Mouse (Mus musculus) liver, adult 2 months (tissue): Measurements from ENCODE around the gene Epop. TPM values are rescaled to one million over a fixed set of nuclear protein-coding genes. Genes with fewer than 3 reads are reported as not detected.
"Not testable (repeated sequence)": the region's sequence is repeated elsewhere in the genome, so short reads cannot be mapped to it uniquely, and the experiment has no call there.

Source experiments
- DNase-seq: peaks from one replicate; pipeline ENCODE4 v3.0.0-alpha.2; 2011; ENCODE audit warnings: low read depth, low spot score; ENCODE audit errors: extremely low read depth
- H3K27ac ChIP-seq: fragments of 200-500 bp; replicated peaks from 2 replicates; pipeline ENCODE4 v1.5.1; 2012; ENCODE audit warnings: low read depth, mild to moderate bottlenecking, control low read depth, inconsistent platforms, low read length; ENCODE audit not compliant: insufficient read depth
- H3K27me3 ChIP-seq: fragments of 200-500 bp; 2 replicates; pipeline ENCODE4 v1.6.1; 2012; ENCODE audit warnings: mild to moderate bottlenecking, moderate library complexity, low read length, inconsistent platforms; ENCODE audit not compliant: control insufficient read depth, insufficient read depth
- H3K36me3 ChIP-seq: fragments of 200-500 bp; 2 replicates; pipeline ENCODE4 v1.6.1; 2012; ENCODE audit warnings: low read length, inconsistent platforms; ENCODE audit not compliant: control insufficient read depth, insufficient read depth
- H3K4me1 ChIP-seq: fragments of 200-500 bp; 2 replicates; pipeline ENCODE4 v1.6.1; 2011; ENCODE audit warnings: low read length; ENCODE audit not compliant: control insufficient read depth, insufficient read depth
- H3K4me3 ChIP-seq: fragments of 200-500 bp; 2 replicates; pipeline ENCODE4 v1.5.1; 2011; ENCODE audit warnings: low read depth, mild to moderate bottlenecking, control low read depth, low read length, moderate library complexity; ENCODE audit not compliant: insufficient read depth
- H3K79me2 ChIP-seq: fragments of 200-500 bp; 2 replicates; pipeline ENCODE4 v1.6.1; 2012; ENCODE audit warnings: inconsistent platforms, mild to moderate bottlenecking, low read length, moderate library complexity; ENCODE audit not compliant: control insufficient read depth, insufficient read depth
- H3K9ac ChIP-seq: fragments of 200-500 bp; 2 replicates; pipeline ENCODE4 v1.6.1; 2012; ENCODE audit warnings: low read depth, mild to moderate bottlenecking, control low read depth, inconsistent platforms, low read length
- CTCF ChIP-seq: fragments of 200-500 bp; IDR thresholded peaks from 2 replicates; pipeline ENCODE4 v1.5.1; 2011; ENCODE audit warnings: low read depth, low read length, control low read depth
- POLR2A ChIP-seq: fragments of 200-500 bp; IDR thresholded peaks from 2 replicates; pipeline ENCODE4 v1.6.1; 2011; ENCODE audit warnings: low read length, control low read depth; ENCODE audit not compliant: insufficient read depth; ENCODE audit errors: extremely low read depth
- WGBS: fragments of 180-500 bp; shearing (Covaris S2); methylation state at CpG from one replicate; pipeline ENCODE4 v1.1.7; 2018; 5-methylcytosine and 5-hydroxymethylcytosine counted together
- polyA plus RNA-seq: library from polyadenylated mRNA; depleted of rRNA; stranded (reverse); fragments of >200 nt; gene quantifications from 2 replicates; pipeline ENCODE4 v1.2.3, GENCODE M21; 2012
- total RNA-seq: library from RNA; depleted of rRNA; stranded (reverse); fragments of >200 nt; gene quantifications from 2 replicates; pipeline ENCODE4 v1.2.3, GENCODE M21; 2014

The Epop gene
- total and polyA plus RNA-seq, 2 experiments = 0.37 to 2.5 TPM

GRCm38 (mm10) chr11:97635468-97636019 is 6.0 kb upstream of the Epop start:
- H3K79me2 ChIP-seq = no peaks in the 10 kb centered on the region
- DNase-seq = no peak
- H3K27me3 ChIP-seq = peaks cover 6% of the 10 kb centered on the region
- no peak overlapping the region for H3K9ac ChIP-seq
- TF ChIP-seq CTCF = no peak
- TF ChIP-seq POLR2A = no peak
- no peak overlapping the region for H3K27ac ChIP-seq
- WGBS = 85% methylated on average over 11 of the region's 11 CpGs
- H3K36me3 ChIP-seq = no peaks in the 10 kb centered on the region
- H3K4me1 ChIP-seq = no peaks in the 10 kb centered on the region
- H3K4me3 ChIP-seq = no peak overlapping the region

DNA sequence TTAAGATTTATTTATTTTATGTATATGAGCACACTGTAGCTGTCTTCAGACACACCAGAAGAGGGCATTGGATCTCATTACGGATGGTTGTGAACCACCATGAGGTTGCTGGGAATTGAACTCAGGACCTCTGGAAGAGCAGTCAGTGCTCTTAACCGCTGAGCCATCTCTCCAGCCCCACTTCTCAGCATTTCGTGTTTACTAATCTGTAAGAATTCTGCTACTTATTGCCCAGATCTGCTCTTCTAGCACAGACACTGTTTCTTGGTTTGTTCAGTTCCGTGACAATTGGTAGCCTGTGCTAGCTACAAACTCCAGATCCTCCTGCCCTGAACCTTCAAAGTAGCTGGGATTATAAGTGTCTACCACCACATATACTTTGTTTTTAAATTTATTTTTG is 2.9 kb upstream of the Epop start:
- 87% methylated on average over 4 of the region's 4 CpGs for WGBS
- H3K27ac ChIP-seq, H3K79me2 ChIP-seq, H3K36me3 ChIP-seq, H3K9ac ChIP-seq, H3K4me3 ChIP-seq, DNase-seq, H3K4me1 ChIP-seq: not testable (repeated sequence)
- peaks cover 21% of the 10 kb centered on the region for H3K27me3 ChIP-seq

DNA sequence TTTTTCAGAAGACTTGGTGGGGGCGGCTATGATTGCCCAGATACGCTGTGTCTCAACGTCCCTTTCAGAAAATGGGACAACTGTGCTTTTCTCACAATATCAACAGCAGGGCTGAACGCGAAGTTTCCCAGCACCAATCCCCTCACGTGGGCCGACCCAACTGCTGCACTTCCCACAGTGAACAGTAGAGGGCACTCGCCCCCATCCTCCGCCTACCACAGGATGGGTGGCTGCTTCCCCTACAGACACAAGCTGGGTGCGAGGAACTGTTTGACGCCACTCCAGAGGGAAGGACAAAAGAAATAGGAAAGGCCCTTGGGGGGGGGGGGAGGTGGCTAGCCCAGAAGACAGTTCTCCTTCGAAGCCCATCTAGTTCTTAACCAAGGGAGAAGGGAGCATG is 2.4 kb upstream of the Epop start:
- 10% methylated on average over 12 of the region's 12 CpGs for WGBS
- peak; percentile 18 for DNase-seq
- H3K9ac ChIP-seq = no peak overlapping the region
- no peak overlapping the region for H3K4me3 ChIP-seq
- no peaks in the 10 kb centered on the region for H3K36me3 ChIP-seq
- peaks cover 21% of the 10 kb centered on the region for H3K27me3 ChIP-seq
- no peaks in the 10 kb centered on the region for H3K79me2 ChIP-seq
- TF ChIP-seq CTCF = peak; percentile 99
- no peak for TF ChIP-seq POLR2A
- no peaks in the 10 kb centered on the region for H3K4me1 ChIP-seq
- no peak overlapping the region for H3K27ac ChIP-seq

- TF ChIP-seq POLR2A (no peak), CTCF (no peak)
- Histone ChIP-seq H3K79me2 (no peaks in the 10 kb centered on the region), H3K4me3 (no peak overlapping the region), H3K9ac (no peak overlapping the region), H3K36me3 (no peaks in the 10 kb centered on the region), H3K27ac (no peak overlapping the region), H3K4me1 (no peaks in the 10 kb centered on the region), H3K27me3 (peaks cover 21% of the 10 kb centered on the region)
- WGBS = 39% methylated on average over 5 of the region's 5 CpGs
- DNase-seq = no peak
Observed at GRCm38 (mm10) chr11:97631500-97631899, 2.0 kb upstream of the Epop start.

- no peak overlapping the region for H3K27ac ChIP-seq
- no peak overlapping the region for H3K9ac ChIP-seq
- TF ChIP-seq CTCF = no peak
- no peak for TF ChIP-seq POLR2A
- no peak overlapping the region for H3K4me3 ChIP-seq
- H3K79me2 ChIP-seq = no peaks in the 10 kb centered on the region
- 56% methylated on average over 2 of the region's 2 CpGs for WGBS
- no peaks in the 10 kb centered on the region for H3K36me3 ChIP-seq
- DNase-seq = no peak
- peaks cover 21% of the 10 kb centered on the region for H3K27me3 ChIP-seq
- no peaks in the 10 kb centered on the region for H3K4me1 ChIP-seq
Observed at GRCm38 (mm10) chr11:97631046-97631445, 1.5 kb upstream of the Epop start.

GRCm38 (mm10) chr11:97628568-97629518 is 659 bp downstream of the Epop start:
- Histone ChIP-seq H3K4me3 (peak overlapping the region; percentile 69), H3K9ac (peak overlapping the region; percentile 83), H3K4me1 (no peaks in the 10 kb centered on the region), H3K36me3 (no peaks in the 10 kb centered on the region), H3K79me2 (no peaks in the 10 kb centered on the region), H3K27ac (no peak overlapping the region), H3K27me3 (peaks cover 21% of the 10 kb centered on the region)
- TF ChIP-seq POLR2A = no peak
- no peak for TF ChIP-seq CTCF
- WGBS = 2% methylated on average over 97 of the region's 106 CpGs
- no peak for DNase-seq
